Mouse (Mus musculus) stomach, postnatal 0 days (tissue): ENCODE results near the gene Gadl1. TPM values are rescaled to one million over a fixed set of nuclear protein-coding genes. Genes with fewer than 3 reads are reported as not detected.
"Not testable (repeated sequence)": the region's sequence is repeated elsewhere in the genome, so short reads cannot be mapped to it uniquely, and the experiment has no call there.

Source experiments
- ATAC-seq: fragments of 200-750 bp; cut with Nextera tagmentation; 2 replicates; pipeline ENCODE4 v1.8.0; 2017; ENCODE audit not compliant: low FRiP score, low TSS enrichment
- DNase-seq: peaks from one replicate; pipeline ENCODE4 v3.0.0-alpha.2; 2016; ENCODE audit warnings: low spot score
- H3K27ac ChIP-seq: fragments of 300-500 bp; sonication (generic); replicated peaks from 2 replicates; pipeline ENCODE4 v1.5.1; 2014; ENCODE audit warnings: mild to moderate bottlenecking, control low read depth
- H3K27me3 ChIP-seq: fragments of 300-500 bp; sonication (generic); 2 replicates; pipeline ENCODE4 v1.6.1; 2014; ENCODE audit warnings: low read length; ENCODE audit not compliant: control insufficient read depth, insufficient read depth
- H3K36me3 ChIP-seq: fragments of 300-500 bp; sonication (generic); 2 replicates; pipeline ENCODE4 v1.6.1; 2014; ENCODE audit warnings: low read length, mixed read lengths; ENCODE audit not compliant: control insufficient read depth, insufficient read depth
- H3K4me1 ChIP-seq: fragments of 300-500 bp; sonication (generic); replicated peaks from 2 replicates; pipeline ENCODE4 v1.6.1; 2014; ENCODE audit warnings: antibody characterized with exemption; ENCODE audit not compliant: control insufficient read depth, insufficient read depth
- H3K4me2 ChIP-seq: fragments of 300-500 bp; sonication (generic); replicated peaks from 2 replicates; pipeline ENCODE4 v1.6.1; 2014; ENCODE audit warnings: low read depth, mild to moderate bottlenecking, control low read depth, moderate library complexity
- H3K4me3 ChIP-seq: fragments of 300-500 bp; sonication (generic); 2 replicates; pipeline ENCODE4 v1.5.1; 2014; ENCODE audit warnings: low read depth, low read length, control low read depth
- H3K9ac ChIP-seq: fragments of 300-500 bp; sonication (generic); 2 replicates; pipeline ENCODE4 v1.6.1; 2014; ENCODE audit warnings: mild to moderate bottlenecking, low read length, control low read depth, mixed read lengths
- H3K9me3 ChIP-seq: fragments of 300-500 bp; sonication (generic); 2 replicates; pipeline ENCODE4 v1.6.1; 2016; ENCODE audit warnings: low read length; ENCODE audit not compliant: control insufficient read depth
- CTCF ChIP-seq: IDR thresholded peaks from 2 replicates; pipeline ENCODE4 v1.5.1; 2016; ENCODE audit warnings: antibody characterized with exemption, low read depth, mild to moderate bottlenecking, moderate library complexity
- EP300 ChIP-seq: optimal IDR thresholded peaks from 2 replicates; pipeline ENCODE3; 2016; ENCODE audit warnings: antibody characterized with exemption
- WGBS: fragments of 180-500 bp; shearing (Covaris S2); extraction: QIAGEN DNeasy Blood & Tissue Kit; methylation state at CpG from one replicate; pipeline ENCODE4 v1.1.7; 2014; 5-methylcytosine and 5-hydroxymethylcytosine counted together
- polyA plus RNA-seq: library from polyadenylated mRNA; unstranded; fragments of >200 nt; fragmentation: Nextera tagmentation; extraction: Ambion mirVana; gene quantifications from 2 replicates; pipeline ENCODE4 v1.2.1, GENCODE M21; 2015

Gadl1 gene
- polyA plus RNA-seq, 1 experiment from 2014 or later = 0.45 TPM

DNA sequence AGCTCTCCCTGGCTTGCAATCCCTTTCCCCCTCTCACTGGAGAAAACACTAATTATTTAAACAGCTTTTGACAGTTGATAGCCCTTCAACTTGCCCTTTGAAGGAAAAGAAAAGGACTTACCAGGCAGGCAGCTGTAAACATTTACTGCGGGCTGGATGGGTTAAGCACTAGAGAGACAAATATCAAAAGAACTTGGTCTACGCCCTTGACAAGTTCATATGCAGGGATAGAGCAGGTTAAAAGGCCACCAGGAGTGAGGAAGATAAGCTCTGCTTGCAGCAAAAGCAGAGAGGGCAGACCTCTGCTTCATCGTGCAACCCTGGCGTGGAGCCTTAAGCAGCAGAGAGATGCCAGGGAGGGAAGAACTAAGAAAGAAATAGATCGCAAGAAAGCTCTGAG is 123.5 kb downstream of the Gadl1 start:
- H3K27me3 ChIP-seq = no peaks in the 10 kb centered on the region
- no peaks in the 10 kb centered on the region for H3K4me1 ChIP-seq
- WGBS = 30% methylated on average over 5 of the region's 5 CpGs
- H3K9me3 ChIP-seq = no peaks in the 10 kb centered on the region
- DNase-seq (no peak), ATAC-seq (no peak)
- H3K27ac ChIP-seq = no peak overlapping the region
- H3K4me2 ChIP-seq = no peak overlapping the region
- H3K9ac ChIP-seq = no peak overlapping the region
- TF ChIP-seq CTCF (no peak), EP300 (no peak)
- H3K36me3 ChIP-seq = no peaks in the 10 kb centered on the region
- H3K4me3 ChIP-seq = no peak overlapping the region

DNA sequence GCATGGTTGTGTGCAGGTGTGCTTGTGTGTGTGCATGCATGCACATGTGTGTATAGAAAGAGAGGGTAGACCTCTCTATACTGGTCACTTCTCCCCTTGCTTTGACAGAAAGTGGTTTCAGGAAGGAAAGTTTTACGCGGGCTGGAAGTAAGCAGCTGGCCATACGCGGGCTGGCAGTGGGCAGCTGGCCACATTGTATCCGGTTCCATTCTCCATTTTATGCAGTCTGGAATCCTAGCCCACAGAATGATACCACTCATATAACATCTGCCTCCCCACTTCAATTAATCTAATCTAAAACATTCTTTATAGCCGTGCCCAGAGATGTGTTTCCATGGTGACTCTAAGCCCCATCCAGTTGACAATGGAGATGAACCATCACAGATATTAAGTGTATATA is 129.0 kb downstream of the Gadl1 start:
- Histone ChIP-seq H3K4me2 (no peak overlapping the region), H3K9me3 (no peaks in the 10 kb centered on the region), H3K4me3 (no peak overlapping the region), H3K27ac (no peak overlapping the region), H3K9ac (no peak overlapping the region), H3K36me3 (no peaks in the 10 kb centered on the region), H3K27me3 (no peaks in the 10 kb centered on the region), H3K4me1 (no peaks in the 10 kb centered on the region)
- TF ChIP-seq CTCF = no peak
- no peak for TF ChIP-seq EP300
- ATAC-seq (no peak), DNase-seq (no peak)
- WGBS = 62% methylated on average over 6 of the region's 6 CpGs

DNA sequence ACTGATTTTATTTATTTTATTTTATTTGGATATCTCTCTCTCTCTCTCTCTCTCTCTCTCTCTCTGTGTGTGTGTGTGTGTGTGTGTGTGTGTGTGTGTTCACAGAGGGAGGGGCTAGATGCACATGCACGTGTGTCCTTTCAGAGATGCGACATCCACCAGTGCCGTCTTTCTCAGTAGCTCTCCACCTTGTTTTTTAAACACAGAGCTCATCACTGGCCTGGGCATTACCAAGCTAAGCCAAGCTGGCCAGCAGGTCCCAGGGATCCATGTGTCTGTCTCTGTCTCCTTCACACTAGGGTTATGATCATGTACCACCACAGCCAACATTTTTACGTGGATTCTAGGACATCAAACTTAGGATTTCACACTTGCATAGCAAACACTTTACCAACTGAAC is 130.7 kb downstream of the Gadl1 start:
- H3K27me3 ChIP-seq = no peaks in the 10 kb centered on the region
- no peak overlapping the region for H3K4me2 ChIP-seq
- 77% methylated on average over 4 of the region's 4 CpGs for WGBS
- no peak for ATAC-seq
- no peak overlapping the region for H3K27ac ChIP-seq
- H3K4me3 ChIP-seq = no peak overlapping the region
- no peak overlapping the region for H3K9ac ChIP-seq
- no peaks in the 10 kb centered on the region for H3K36me3 ChIP-seq
- H3K9me3 ChIP-seq = no peaks in the 10 kb centered on the region
- no peak for DNase-seq
- TF ChIP-seq CTCF = no peak
- TF ChIP-seq EP300 = no peak
- no peaks in the 10 kb centered on the region for H3K4me1 ChIP-seq

DNA sequence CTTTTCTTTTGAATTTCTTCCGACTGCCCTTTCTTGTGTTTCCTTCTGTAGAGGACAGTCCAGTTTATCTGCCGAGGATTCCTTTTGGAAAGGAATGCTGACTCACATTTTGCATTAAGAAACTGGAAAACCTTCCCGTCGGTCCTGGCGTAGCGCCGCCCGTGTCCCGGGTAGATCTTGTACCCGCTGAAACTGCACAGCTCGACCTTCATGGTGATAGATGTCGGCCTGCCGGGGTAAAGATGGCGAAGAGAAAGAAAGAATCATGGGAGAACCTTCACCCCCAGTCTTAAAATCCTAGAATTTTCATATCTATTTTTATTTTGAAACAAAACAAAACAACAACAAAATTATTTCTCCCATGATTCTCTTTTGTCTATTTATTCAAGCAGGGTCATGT is 131.6 kb downstream of the Gadl1 start:
- WGBS = 96% methylated on average over 14 of the region's 14 CpGs
- not testable (repeated sequence) for ATAC-seq

DNA sequence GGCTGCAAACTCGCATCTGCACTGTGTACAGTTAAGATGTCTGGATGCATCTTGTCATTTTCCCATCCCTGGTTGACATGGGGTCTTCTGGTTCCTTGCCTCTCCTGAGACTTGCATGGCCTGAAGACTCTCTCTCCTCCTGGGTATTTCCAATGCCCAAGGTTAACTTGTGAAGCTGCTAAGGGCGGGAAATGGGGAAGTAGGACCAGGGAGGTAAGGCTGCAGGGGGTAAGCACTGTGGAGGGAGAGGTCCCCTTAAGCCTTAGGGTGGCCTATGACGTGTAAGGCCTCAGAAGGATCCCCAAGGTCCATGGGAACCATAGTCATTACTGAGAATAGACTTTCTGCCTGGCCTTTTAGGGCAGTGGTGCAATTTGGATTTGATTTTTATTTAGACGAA is 132.1 kb downstream of the Gadl1 start:
- no peak for TF ChIP-seq CTCF
- no peak for TF ChIP-seq EP300
- no peaks in the 10 kb centered on the region for H3K9me3 ChIP-seq
- no peaks in the 10 kb centered on the region for H3K36me3 ChIP-seq
- H3K27ac ChIP-seq = no peak overlapping the region
- DNase-seq = no peak
- H3K4me1 ChIP-seq = no peaks in the 10 kb centered on the region
- no peak overlapping the region for H3K4me3 ChIP-seq
- H3K27me3 ChIP-seq = no peaks in the 10 kb centered on the region
- H3K4me2 ChIP-seq = no peak overlapping the region
- H3K9ac ChIP-seq = no peak overlapping the region
- no peak for ATAC-seq
- WGBS = 66% methylated on average over 4 of the region's 4 CpGs

More for the DNA sequence above, 131.6 kb downstream of the Gadl1 start:
- H3K4me3 ChIP-seq, H3K36me3 ChIP-seq, H3K27me3 ChIP-seq, H3K4me2 ChIP-seq, H3K9me3 ChIP-seq, H3K27ac ChIP-seq, H3K4me1 ChIP-seq, DNase-seq, H3K9ac ChIP-seq: not testable (repeated sequence)

DNA sequence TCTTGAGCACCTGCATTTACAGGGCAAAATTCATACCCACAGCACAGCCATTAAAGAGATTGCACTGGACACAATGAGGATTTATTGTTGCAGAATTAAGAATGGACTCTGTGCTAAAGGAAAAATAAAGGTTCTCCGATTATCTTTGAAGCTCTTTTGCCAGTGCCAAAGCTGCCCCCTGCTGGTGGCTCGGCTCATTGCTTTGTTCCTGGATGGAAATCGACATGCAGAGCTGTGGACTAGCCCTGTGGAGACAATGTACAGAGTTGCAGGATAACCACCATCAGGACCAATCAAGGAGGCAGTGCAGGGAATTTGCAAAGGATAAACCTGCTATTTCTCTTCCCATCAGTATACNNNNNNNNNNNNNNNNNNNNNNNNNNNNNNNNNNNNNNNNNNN is 132.5 kb downstream of the Gadl1 start:
- H3K9me3 ChIP-seq = no peaks in the 10 kb centered on the region
- no peaks in the 10 kb centered on the region for H3K4me1 ChIP-seq
- H3K36me3 ChIP-seq = no peaks in the 10 kb centered on the region
- no peak for ATAC-seq
- H3K4me2 ChIP-seq = no peak overlapping the region
- H3K4me3 ChIP-seq = no peak overlapping the region
- H3K9ac ChIP-seq = no peak overlapping the region
- no peaks in the 10 kb centered on the region for H3K27me3 ChIP-seq
- no peak for TF ChIP-seq EP300
- peak; percentile 95 for TF ChIP-seq CTCF
- no peak overlapping the region for H3K27ac ChIP-seq
- WGBS = 9% methylated on average over 3 of the region's 3 CpGs
- peak; percentile 79 for DNase-seq
